Comparison of ENCODE assay signal across 16 mouse cellular contexts in the genomic region with DNA sequence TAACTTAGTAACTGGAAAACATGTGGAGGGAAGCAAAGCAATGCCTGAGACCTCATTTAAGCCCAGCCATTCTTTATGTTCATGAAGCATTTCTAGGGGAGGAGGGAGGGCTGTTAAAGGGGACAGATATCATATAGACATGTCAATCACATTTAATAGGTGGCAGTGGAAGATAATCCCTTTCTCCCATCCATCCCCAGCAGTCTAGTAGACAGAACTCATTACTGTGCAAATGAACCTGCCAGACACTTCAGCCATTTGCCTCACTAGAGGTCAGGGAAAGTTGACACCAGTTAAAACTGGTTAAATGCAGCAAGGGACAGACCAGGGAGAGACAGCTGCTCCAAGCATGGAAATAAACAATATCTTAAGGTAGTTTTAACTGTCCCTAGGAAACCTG.
DNase-seq lines count a peak whose midpoint lies in the region; ATAC-seq and TF ChIP-seq lines count a peak whose summit lies in the region.
"Had no signal": no experiment of that assay in that cellular context is flagged by ENCODE, and none has a peak within 500 bp of the region (broad histone marks: within the 10 kb centered on the region; RNA-seq: fewer than 3 reads in every experiment).

No protein-coding gene starts in this region.

- no peak for TF ChIP-seq CTCF in kidney, postnatal 0 days (IDR thresholded peaks at IDR 0.05; ENCODE audit: low read depth)
- no peak for TF ChIP-seq CTCF in liver, postnatal 0 days (IDR thresholded peaks at IDR 0.05; ENCODE audit: low read depth)

- no peaks in the 10 kb centered on the region for H3K36me3 ChIP-seq in kidney, postnatal 0 days (ENCODE audit: insufficient read depth, low read length)
- no peaks in the 10 kb centered on the region for H3K36me3 ChIP-seq in embryonic facial prominence, embryonic 12.5 days
- no peaks in the 10 kb centered on the region for H3K36me3 ChIP-seq in limb, embryonic 13.5 days
- no peaks in the 10 kb centered on the region for H3K36me3 ChIP-seq in neural tube, embryonic 14.5 days (ENCODE audit: control insufficient read depth, insufficient read depth, low read length)
- H3K36me3 ChIP-seq in liver, postnatal 0 days (replicated peaks; ENCODE audit: insufficient read depth, low read length), result no peaks in the 10 kb centered on the region

- H3K4me2 ChIP-seq in kidney, postnatal 0 days (ENCODE audit: low read length), result no peak overlapping the region
- H3K4me2 ChIP-seq in embryonic facial prominence, embryonic 12.5 days (replicated peaks), result no peak overlapping the region
- no peak overlapping the region for H3K4me2 ChIP-seq in limb, embryonic 13.5 days (replicated peaks)
- no peak overlapping the region for H3K4me2 ChIP-seq in neural tube, embryonic 14.5 days (ENCODE audit: low read depth, low read length)
- H3K4me2 ChIP-seq in liver, postnatal 0 days (ENCODE audit: low read depth, low read length), result no peak overlapping the region
- H3K4me2 ChIP-seq: lung, embryonic 14.5 days had no signal

- 0 out of 2 replicates have a peak, but pooled peaks cover 3% of the 10 kb centered on the region for H3K4me1 ChIP-seq in kidney, postnatal 0 days (replicated peaks; ENCODE audit: insufficient read depth, low read length)
- H3K4me1 ChIP-seq in embryonic facial prominence, embryonic 12.5 days, result no peaks in the 10 kb centered on the region
- no peaks in the 10 kb centered on the region for H3K4me1 ChIP-seq in limb, embryonic 13.5 days
- H3K4me1 ChIP-seq in neural tube, embryonic 14.5 days (ENCODE audit: control insufficient read depth, insufficient read depth, low read length), result no peaks in the 10 kb centered on the region
- H3K4me1 ChIP-seq in liver, postnatal 0 days (ENCODE audit: insufficient read depth), result no peaks in the 10 kb centered on the region
- H3K4me1 ChIP-seq: megakaryocyte, embryonic 14.5 days had no signal

- no peaks in the 10 kb centered on the region for H3K9me3 ChIP-seq in kidney, postnatal 0 days (replicated peaks; ENCODE audit: low read length)
- H3K9me3 ChIP-seq in embryonic facial prominence, embryonic 12.5 days, result no peaks in the 10 kb centered on the region
- H3K9me3 ChIP-seq in limb, embryonic 13.5 days, result no peaks in the 10 kb centered on the region
- no peaks in the 10 kb centered on the region for H3K9me3 ChIP-seq in neural tube, embryonic 14.5 days (ENCODE audit: control insufficient read depth, low read length)
- no peaks in the 10 kb centered on the region for H3K9me3 ChIP-seq in liver, postnatal 0 days (ENCODE audit: low read length)

- no peak overlapping the region for H3K27ac ChIP-seq in kidney, postnatal 0 days
- H3K27ac ChIP-seq in embryonic facial prominence, embryonic 12.5 days, result no peak overlapping the region
- H3K27ac ChIP-seq in limb, embryonic 13.5 days, result no peak overlapping the region
- H3K27ac ChIP-seq in neural tube, embryonic 14.5 days (ENCODE audit: low read depth, low read length), result no peak overlapping the region
- no peak overlapping the region for H3K27ac ChIP-seq in liver, postnatal 0 days (ENCODE audit: low read depth)

- no peak overlapping the region for H3K9ac ChIP-seq in kidney, postnatal 0 days (ENCODE audit: low read depth, low read length)
- H3K9ac ChIP-seq in embryonic facial prominence, embryonic 12.5 days, result no peak overlapping the region
- H3K9ac ChIP-seq in limb, embryonic 13.5 days, result no peak overlapping the region
- no peak overlapping the region for H3K9ac ChIP-seq in neural tube, embryonic 14.5 days (replicated peaks; ENCODE audit: low read depth, low read length)
- no peak overlapping the region for H3K9ac ChIP-seq in liver, postnatal 0 days (replicated peaks)
- H3K9ac ChIP-seq: lung, embryonic 14.5 days had no signal

- H3K4me3 ChIP-seq in kidney, postnatal 0 days (replicated peaks; ENCODE audit: low read depth, low read length), result no peak overlapping the region
- no peak overlapping the region for H3K4me3 ChIP-seq in embryonic facial prominence, embryonic 12.5 days
- H3K4me3 ChIP-seq in limb, embryonic 13.5 days, result no peak overlapping the region
- no peak overlapping the region for H3K4me3 ChIP-seq in neural tube, embryonic 14.5 days (ENCODE audit: low read depth, low read length)
- H3K4me3 ChIP-seq in liver, postnatal 0 days (ENCODE audit: low read depth, low read length), result no peak overlapping the region
- H3K4me3 ChIP-seq: megakaryocyte, embryonic 14.5 days had no signal

- no peak for TF ChIP-seq EP300 in liver, postnatal 0 days (IDR thresholded peaks at IDR 0.05; ENCODE audit: low read depth)

- peak; percentile 75 for DNase-seq in kidney, postnatal 0 days (ENCODE audit: low spot score)
- DNase-seq in kidney, adult 9 months, result no peak
- DNase-seq in spleen, postnatal 10 days (ENCODE audit: low spot score in 2 of 2), result no peak
- DNase-seq in liver, postnatal 0 days, result no peak
- DNase-seq in thymus, adult 18-20 months, result no peak
- DNase-seq: adrenal gland, postnatal 25 days; cerebellum, postnatal 14 days; heart, adult 11 months; heart, postnatal 14 days; kidney, postnatal 25 days; lung, embryonic 14.5 days had no signal

- no peaks in the 10 kb centered on the region for H3K27me3 ChIP-seq in kidney, postnatal 0 days (ENCODE audit: insufficient read depth, low read length)
- no peaks in the 10 kb centered on the region for H3K27me3 ChIP-seq in embryonic facial prominence, embryonic 12.5 days
- no peaks in the 10 kb centered on the region for H3K27me3 ChIP-seq in limb, embryonic 13.5 days
- H3K27me3 ChIP-seq in neural tube, embryonic 14.5 days (ENCODE audit: control insufficient read depth, insufficient read depth, low read length), result no peaks in the 10 kb centered on the region
- H3K27me3 ChIP-seq in liver, postnatal 0 days (ENCODE audit: insufficient read depth, low read length), result no peaks in the 10 kb centered on the region
- H3K27me3 ChIP-seq: megakaryocyte, embryonic 14.5 days had no signal

- peak; percentile 69; the same call in 1 of the 2 replicates for ATAC-seq in kidney, postnatal 0 days (replicated peaks; ENCODE audit: low FRiP score, low read depth)
- peak; percentile 90 for ATAC-seq in embryonic facial prominence, embryonic 12.5 days (ENCODE audit: insufficient number of reproducible peaks, insufficient read depth, low FRiP score, low TSS enrichment)
- peak; percentile 85 for ATAC-seq in limb, embryonic 13.5 days (ENCODE audit: low FRiP score, low read depth)
- peak; percentile 56; the same call in 1 of the 2 replicates for ATAC-seq in neural tube, embryonic 14.5 days (ENCODE audit: low read depth)
- no peak for ATAC-seq in liver, postnatal 0 days
- ATAC-seq: CD4-positive, CD25-positive, alpha-beta regulatory T cell, adult 4 months had no signal
